Mouse (Mus musculus): Measurements from ENCODE around the gene Epb41.

- TF ChIP-seq POLR2A (IDR thresholded peaks at IDR 0.05; ENCODE audit: extremely low read depth, insufficient read depth, low read length): no peak
- no peak for TF ChIP-seq CTCF (IDR thresholded peaks at IDR 0.05; ENCODE audit: low read depth, low read length)
Observed at GRCm38 (mm10) chr4:132093928-132094327, 18.8 kb upstream of the Epb41 start.

All from liver, adult 2 months (tissue).